Mouse (Mus musculus) cerebellum, adult 9-11 months (tissue): ENCODE measurements around the gene Slc19a1.

Experiments
- DNase-seq: peaks from one replicate; pipeline ENCODE4 v3.0.0; 2022

The Slc19a1 gene

DNA sequence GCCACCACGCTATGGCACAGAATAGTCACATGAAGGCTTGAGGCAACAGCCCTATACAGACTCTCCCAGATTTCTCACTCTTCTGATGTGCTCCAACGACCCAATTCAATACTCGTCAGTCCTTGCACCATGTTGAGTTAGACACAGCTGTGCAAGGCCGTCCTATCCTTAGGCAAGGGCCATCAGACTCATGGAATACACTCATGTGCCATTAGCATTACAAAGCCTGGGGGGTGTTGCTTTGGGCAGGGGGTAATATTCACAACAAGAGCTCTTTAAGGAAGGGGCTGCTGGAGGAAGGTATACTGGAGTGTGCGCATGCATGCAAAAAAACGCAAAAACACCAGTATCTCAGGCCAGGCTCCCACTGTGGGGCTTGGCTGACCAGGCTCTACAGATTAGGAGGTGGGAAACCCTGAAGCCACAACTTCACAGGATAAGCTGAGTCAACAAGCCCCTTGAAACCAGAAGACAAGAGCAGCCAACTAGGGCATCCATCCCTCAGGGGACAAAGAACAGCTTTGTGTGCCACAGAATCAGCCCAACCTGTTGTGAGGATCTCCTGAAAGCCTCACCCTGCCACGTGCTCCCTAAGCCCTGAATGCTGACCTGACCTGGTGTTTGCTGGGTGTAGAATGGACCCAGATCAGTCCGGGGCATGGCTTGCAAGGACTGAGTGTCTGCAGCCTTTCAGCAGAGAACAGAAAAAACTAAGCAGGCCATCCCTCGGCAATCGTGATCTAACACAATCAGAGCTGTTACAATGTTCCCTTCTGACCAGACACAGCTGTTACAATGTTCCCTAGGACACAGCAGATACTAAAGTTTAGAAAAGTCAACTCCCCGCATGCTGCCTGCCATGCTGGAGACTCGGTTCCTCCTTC is 65.2 kb downstream of the Slc19a1 start:
- DNase-seq = no peak

DNA sequence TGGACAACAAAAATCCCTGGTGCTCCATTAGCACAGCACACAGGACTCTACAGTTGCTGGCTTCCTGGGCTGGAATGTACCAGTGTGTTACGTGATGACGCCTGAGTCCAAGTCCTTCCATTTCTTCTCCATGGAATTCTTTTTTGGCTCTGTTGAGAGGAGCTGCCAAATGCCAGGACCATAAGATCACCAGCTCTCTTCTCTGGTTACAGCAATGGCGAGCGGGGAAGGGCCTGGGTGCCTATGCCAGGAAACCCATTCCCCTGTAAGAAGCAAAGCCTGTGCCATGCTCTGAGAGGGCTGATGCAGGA is 65.8 kb downstream of the Slc19a1 start:
- no peak for DNase-seq

DNA sequence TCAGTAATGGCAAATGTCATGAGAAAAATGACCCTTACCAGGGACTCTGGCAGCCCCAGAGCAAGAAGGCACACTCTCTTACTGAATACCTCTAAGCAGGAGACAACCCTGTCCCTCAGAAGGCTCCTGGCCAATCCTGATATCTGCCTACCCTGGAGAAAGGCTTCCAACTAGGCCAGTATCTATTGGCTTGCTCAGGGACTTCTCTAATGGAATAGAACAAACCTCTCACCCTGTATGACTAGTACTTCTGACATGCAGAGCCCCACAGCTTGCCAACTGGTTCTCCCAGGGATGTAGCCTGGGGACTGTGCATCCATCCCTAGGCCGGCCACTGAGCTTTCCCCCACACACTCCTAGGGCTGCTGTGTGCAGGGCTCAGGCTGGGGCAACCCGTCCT is 66.6 kb downstream of the Slc19a1 start:
- DNase-seq = no peak

DNA sequence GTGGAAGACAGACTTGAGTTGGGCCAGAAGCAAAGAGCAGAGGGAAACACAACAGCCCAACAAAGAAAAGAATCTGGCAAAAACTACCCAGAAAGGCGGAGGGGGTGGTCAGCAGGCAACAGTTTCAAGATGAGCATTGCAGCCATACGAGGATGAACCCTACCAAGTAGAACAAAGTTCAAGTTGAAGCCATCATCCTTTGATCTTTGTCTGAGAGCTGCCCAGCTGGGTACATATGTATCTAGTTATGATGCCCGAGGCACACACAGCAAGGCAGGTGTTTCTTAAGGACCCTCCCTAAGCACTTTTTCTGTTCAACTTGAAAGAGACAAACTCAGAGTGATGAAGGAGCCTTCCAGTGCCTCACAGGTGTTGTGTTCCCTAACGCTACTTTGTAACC is 67.7 kb downstream of the Slc19a1 start:
- DNase-seq = no peak

DNA sequence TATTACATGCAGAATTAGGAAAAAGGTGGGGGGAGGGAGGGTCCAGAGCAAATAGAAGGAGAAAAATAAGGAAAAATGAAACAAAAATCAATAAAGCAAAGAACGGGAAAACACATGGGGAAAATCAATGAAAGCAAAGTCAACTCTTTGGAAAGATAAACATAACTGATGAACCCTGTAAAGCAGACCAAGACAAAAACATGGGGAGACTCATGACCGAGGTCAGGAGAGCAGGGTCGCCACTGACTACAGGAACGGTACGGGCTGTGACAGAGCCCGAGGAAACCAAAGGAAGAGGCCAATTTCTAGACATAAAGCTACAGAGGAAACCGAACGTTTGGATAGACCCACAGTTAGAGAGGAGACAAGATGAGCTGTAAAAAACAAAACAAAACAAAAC is 71.6 kb downstream of the Slc19a1 start:
- DNase-seq = no peak

DNA sequence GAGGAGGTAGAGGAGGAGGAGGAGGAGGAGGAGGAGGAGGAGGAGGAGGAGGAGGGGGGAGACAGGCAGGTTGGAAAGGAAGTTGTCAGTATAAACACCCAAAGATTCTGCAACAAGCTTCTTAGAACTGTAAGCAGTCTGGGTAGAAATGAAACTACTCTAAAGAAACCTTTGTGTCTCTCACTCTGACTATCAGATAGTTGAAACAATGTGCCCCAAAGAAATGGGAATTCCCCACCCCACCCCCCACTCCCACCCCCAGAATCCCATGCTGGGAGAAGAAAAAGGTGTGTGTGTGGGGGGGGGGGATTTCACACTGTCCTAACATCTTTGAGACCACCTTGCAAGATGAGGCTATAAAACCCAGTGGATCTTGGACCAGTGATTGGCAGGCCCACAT is 72.3 kb downstream of the Slc19a1 start:
- DNase-seq = no peak

DNA sequence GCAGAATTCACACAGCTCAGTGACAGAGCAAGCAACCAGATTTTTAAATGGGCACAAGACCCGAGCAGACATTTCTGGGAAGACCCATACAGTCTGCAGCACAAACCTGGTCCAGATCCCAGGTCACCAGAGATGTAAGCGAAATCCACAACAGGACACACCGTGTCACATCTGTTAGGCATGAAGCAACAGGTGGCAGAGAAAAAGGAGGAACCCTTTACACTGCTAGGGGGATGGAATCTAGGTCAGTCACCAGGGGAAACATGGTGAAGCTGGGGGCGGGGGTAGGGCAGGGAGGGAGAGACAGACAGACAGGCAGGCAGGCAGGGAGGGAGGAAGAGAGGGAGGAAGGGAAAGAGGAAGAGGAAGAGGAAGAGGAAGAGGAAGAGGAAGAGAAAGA is 76.1 kb downstream of the Slc19a1 start:
- no peak for DNase-seq

DNA sequence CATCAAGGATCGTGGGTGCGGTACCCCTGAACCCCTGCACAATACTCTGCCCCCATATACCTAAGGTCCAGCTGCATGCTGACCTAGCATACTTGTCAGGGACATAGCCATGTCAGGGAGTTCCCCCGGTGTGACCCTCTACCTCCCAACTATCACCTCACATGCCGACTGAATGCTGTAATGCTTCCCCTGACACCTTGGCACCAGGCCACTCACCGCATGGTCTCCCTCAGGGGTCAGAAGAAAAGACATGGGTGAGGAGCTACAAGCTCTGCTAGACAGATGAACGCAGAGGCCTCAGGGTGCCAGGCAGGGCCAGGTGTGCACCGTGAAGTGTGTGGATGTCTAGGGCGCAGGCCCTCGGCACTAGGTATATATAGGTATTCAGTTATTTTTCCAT is 78.0 kb downstream of the Slc19a1 start:
- DNase-seq = no peak
